Mouse (Mus musculus): ENCODE data around the gene H6pd. TPM values are rescaled to one million over a fixed set of nuclear protein-coding genes. Genes with fewer than 3 reads are reported as not detected.

The H6pd gene
- polyA plus RNA-seq, 1 experiment, result 7.3 TPM

DNA sequence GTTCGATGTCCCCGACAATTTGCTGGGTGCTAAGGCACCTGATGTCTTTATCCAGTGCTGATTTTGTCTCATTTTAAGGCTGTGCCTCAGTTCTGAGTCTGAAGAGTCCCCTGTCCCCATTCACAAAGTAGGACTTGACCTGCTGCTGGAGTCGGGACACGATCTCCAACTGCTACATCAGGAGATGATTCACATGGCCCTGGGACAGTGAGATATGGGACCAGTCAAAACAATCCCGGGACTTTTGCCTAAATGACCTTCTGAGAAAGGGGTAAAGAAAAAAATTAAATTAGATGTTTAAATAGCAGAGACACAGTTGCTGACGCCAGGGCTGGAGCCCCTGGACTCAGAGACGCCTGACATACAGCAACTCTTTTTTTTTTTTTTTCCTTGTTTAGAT lies 75.8 kb downstream of the H6pd start:
- Histone ChIP-seq H3K27me3 (ENCODE audit: control insufficient read depth, insufficient read depth, low read length) (no peaks in the 10 kb centered on the region), H3K4me1 (ENCODE audit: control insufficient read depth, insufficient read depth, low read length) (no peaks in the 10 kb centered on the region; the same call in 1 of the 2 replicates), H3K27ac (ENCODE audit: control insufficient read depth, insufficient read depth, low read depth, low read length) (no peak overlapping the region), H3K4me3 (ENCODE audit: control insufficient read depth, low read depth, low read length) (no peak overlapping the region), H3K36me3 (ENCODE audit: control insufficient read depth, insufficient read depth, low read length) (no peaks in the 10 kb centered on the region)
- TF ChIP-seq POLR2A (IDR thresholded peaks at IDR 0.05; ENCODE audit: control insufficient read depth, low read depth, low read length) (no peak), CTCF (IDR thresholded peaks at IDR 0.05; ENCODE audit: control insufficient read depth, insufficient read depth, insufficient replicate concordance, low read depth, low read length) (no peak)

DNA sequence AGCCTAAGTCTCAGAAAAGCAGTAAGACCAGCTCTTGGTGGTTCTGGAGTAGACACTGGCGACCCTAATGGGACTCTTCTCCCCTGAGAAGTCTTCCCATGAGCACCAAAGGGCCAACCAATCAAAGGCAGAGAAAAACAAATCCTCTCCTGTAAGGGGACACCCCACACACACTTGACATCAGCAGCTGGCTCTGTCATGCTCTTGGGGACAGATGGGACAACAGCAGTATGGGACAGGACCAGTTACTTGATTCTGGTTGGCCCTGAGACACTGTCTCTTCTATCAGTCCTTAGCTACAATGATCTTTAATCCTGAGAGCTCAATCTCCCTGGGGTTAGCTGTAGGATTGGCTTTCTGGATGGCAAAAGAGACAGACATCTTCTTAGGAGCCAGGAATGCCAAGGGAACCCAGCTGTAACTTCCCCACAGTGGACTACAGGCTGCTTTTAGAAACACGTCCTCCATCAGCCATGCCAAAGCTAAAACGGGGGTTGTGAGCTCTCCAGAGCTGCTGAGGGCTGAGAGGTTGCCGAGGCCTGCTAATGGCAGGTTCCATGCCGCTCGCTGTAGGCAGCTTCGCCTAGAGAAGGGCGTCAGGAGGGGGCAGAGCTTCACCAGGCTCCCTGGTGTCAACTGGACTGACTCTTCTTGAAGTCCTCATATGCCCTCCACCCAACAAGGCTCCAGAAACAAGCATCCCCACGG lies 76.6 kb downstream of the H6pd start:
- no peak overlapping the region for H3K27ac ChIP-seq (ENCODE audit: control insufficient read depth, insufficient read depth, low read depth, low read length)
- TF ChIP-seq POLR2A (IDR thresholded peaks at IDR 0.05; ENCODE audit: control insufficient read depth, low read depth, low read length) (no peak), CTCF (IDR thresholded peaks at IDR 0.05; ENCODE audit: control insufficient read depth, insufficient read depth, insufficient replicate concordance, low read depth, low read length) (no peak)
- no peaks in the 10 kb centered on the region for H3K36me3 ChIP-seq (ENCODE audit: control insufficient read depth, insufficient read depth, low read length)
- no peaks in the 10 kb centered on the region for H3K27me3 ChIP-seq (ENCODE audit: control insufficient read depth, insufficient read depth, low read length)
- no peak overlapping the region for H3K4me3 ChIP-seq (ENCODE audit: control insufficient read depth, low read depth, low read length)
- no peaks in the 10 kb centered on the region; the same call in 1 of the 2 replicates for H3K4me1 ChIP-seq (ENCODE audit: control insufficient read depth, insufficient read depth, low read length)

DNA sequence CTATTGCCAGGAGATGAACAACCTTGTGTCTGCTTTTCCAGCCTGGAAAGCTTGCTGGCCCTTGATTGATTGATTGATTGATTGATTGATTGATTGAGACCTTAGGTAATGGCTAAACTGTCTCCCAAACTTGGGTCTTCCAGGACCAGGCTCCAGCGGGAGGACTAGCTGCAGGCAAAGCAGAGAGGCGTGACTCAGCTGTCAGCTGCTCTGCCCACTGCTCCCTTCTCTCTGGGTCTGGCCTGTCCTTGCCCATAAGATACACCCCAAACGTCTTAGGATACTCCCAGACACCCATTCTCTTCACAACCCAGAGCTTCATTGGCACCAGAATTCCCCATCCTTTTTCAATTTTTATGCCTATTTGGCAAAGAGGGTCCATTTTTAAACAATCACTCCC lies 78.1 kb downstream of the H6pd start:
- TF ChIP-seq POLR2A (IDR thresholded peaks at IDR 0.05; ENCODE audit: control insufficient read depth, low read depth, low read length), result no peak
- TF ChIP-seq CTCF (IDR thresholded peaks at IDR 0.05; ENCODE audit: control insufficient read depth, insufficient read depth, insufficient replicate concordance, low read depth, low read length), result no peak
- no peak overlapping the region for H3K27ac ChIP-seq (ENCODE audit: control insufficient read depth, insufficient read depth, low read depth, low read length)
- H3K4me3 ChIP-seq (ENCODE audit: control insufficient read depth, low read depth, low read length), result no peak overlapping the region
- H3K36me3 ChIP-seq (ENCODE audit: control insufficient read depth, insufficient read depth, low read length), result no peaks in the 10 kb centered on the region
- no peaks in the 10 kb centered on the region for H3K4me1 ChIP-seq (ENCODE audit: control insufficient read depth, insufficient read depth, low read length)
- no peaks in the 10 kb centered on the region for H3K27me3 ChIP-seq (ENCODE audit: control insufficient read depth, insufficient read depth, low read length)

Other genes starting within 250 kb of the H6pd start
- 56.3 and 57.5 TPM in 2 replicates for gene Slc25a33, start 234.7 kb downstream of the H6pd start, polyA plus RNA-seq (2012; rRNA removed)
- gene Spsb1, start 54.0 kb downstream of the H6pd start, polyA plus RNA-seq (2012; rRNA removed), result 71.5 and 79.1 TPM in 2 replicates
- 0.96 and 1.3 TPM in 2 replicates for gene Gpr157, start 78.3 kb upstream of the H6pd start, polyA plus RNA-seq (2012; rRNA removed)
- gene Slc2a5, start 110.3 kb upstream of the H6pd start, polyA plus RNA-seq (2012; rRNA removed), result 732 and 736 TPM in 2 replicates
- not detected in 2 replicates for gene Slc2a7, start 139.9 kb upstream of the H6pd start, polyA plus RNA-seq (2012; rRNA removed)
- gene Car6, start 192.3 kb upstream of the H6pd start, polyA plus RNA-seq (2012; rRNA removed), result 0.10 TPM in 1 of 2 replicates, not detected in the other
- gene Eno1, start 227.7 kb upstream of the H6pd start, polyA plus RNA-seq (2012; rRNA removed), result 477 and 586 TPM in 2 replicates

All from testis, adult 2 months (tissue).